Mouse (Mus musculus) heart, embryonic 13.5 days (tissue): ENCODE data around the gene Mael. TPM values are rescaled to one million over a fixed set of nuclear protein-coding genes. Genes with fewer than 3 reads are reported as not detected.

Experiments used
- ATAC-seq: fragments of 200-750 bp; cut with Nextera tagmentation; 2 replicates; pipeline ENCODE4 v1.8.0; 2017; ENCODE audit warnings: moderate TSS enrichment; ENCODE audit not compliant: insufficient number of reproducible peaks, low FRiP score, low TSS enrichment; ENCODE audit errors: extremely low read depth
- H3K27ac ChIP-seq: fragments of 300-500 bp; sonication (generic); replicated peaks from 2 replicates; pipeline ENCODE4 v1.5.1; 2015; ENCODE audit warnings: moderate library complexity, mild to moderate bottlenecking, inconsistent platforms
- H3K27me3 ChIP-seq: fragments of 300-500 bp; sonication (generic); replicated peaks from 2 replicates; pipeline ENCODE4 v1.6.1; 2015; ENCODE audit warnings: mild to moderate bottlenecking, inconsistent platforms
- H3K36me3 ChIP-seq: fragments of 300-500 bp; sonication (generic); 2 replicates; pipeline ENCODE4 v1.6.1; 2015; ENCODE audit warnings: mild to moderate bottlenecking, inconsistent platforms
- H3K4me1 ChIP-seq: fragments of 300-500 bp; sonication (generic); 2 replicates; pipeline ENCODE4 v1.6.1; 2015; ENCODE audit warnings: inconsistent platforms
- H3K4me2 ChIP-seq: fragments of 300-500 bp; sonication (generic); 2 replicates; pipeline ENCODE4 v1.6.1; 2015; ENCODE audit warnings: inconsistent platforms, mild to moderate bottlenecking, moderate library complexity
- H3K4me3 ChIP-seq: fragments of 300-500 bp; sonication (generic); 2 replicates; pipeline ENCODE4 v1.5.1; 2015; ENCODE audit warnings: moderate library complexity, mild to moderate bottlenecking, inconsistent platforms
- H3K9ac ChIP-seq: fragments of 300-500 bp; sonication (generic); 2 replicates; pipeline ENCODE4 v1.6.1; 2015; ENCODE audit warnings: inconsistent platforms, mild to moderate bottlenecking, moderate library complexity
- H3K9me3 ChIP-seq: fragments of 300-500 bp; sonication (generic); 2 replicates; pipeline ENCODE4 v1.6.1; 2016; ENCODE audit warnings: inconsistent platforms
- WGBS: fragments of 180-500 bp; shearing (Covaris S2); methylation state at CpG from one replicate; pipeline ENCODE4 v1.1.7; 2015; ENCODE audit warnings: mixed read lengths; 5-methylcytosine and 5-hydroxymethylcytosine counted together
- polyA plus RNA-seq: library from polyadenylated mRNA; unstranded; fragments of >200 nt; fragmentation: Nextera tagmentation; extraction: Ambion mirVana; gene quantifications from 2 replicates; pipeline ENCODE4 v1.2.1, GENCODE M21; 2015

The Mael gene
- polyA plus RNA-seq, 1 experiment from 2014 or later = not detected

- no peaks in the 10 kb centered on the region for H3K9me3 ChIP-seq
- H3K4me2 ChIP-seq = no peak overlapping the region
- 80% methylated on average over 9 of the region's 9 CpGs for WGBS
- no peak overlapping the region for H3K4me3 ChIP-seq
- H3K9ac ChIP-seq = no peak overlapping the region
- no peaks in the 10 kb centered on the region for H3K36me3 ChIP-seq
- H3K4me1 ChIP-seq = peaks cover 3% of the 10 kb centered on the region; the same call in 1 of the 2 replicates
- ATAC-seq = no peak
- H3K27me3 ChIP-seq = no peaks in the 10 kb centered on the region; the same call in 1 of the 2 replicates
- H3K27ac ChIP-seq = no peak overlapping the region
Observed at GRCm38 (mm10) chr1:166266918-166267317, 28.4 kb upstream of the Mael start.

- Histone ChIP-seq H3K27ac (no peak overlapping the region), H3K27me3 (no peaks in the 10 kb centered on the region; the same call in 1 of the 2 replicates), H3K4me3 (no peak overlapping the region), H3K9ac (no peak overlapping the region), H3K4me2 (no peak overlapping the region), H3K36me3 (no peaks in the 10 kb centered on the region), H3K9me3 (no peaks in the 10 kb centered on the region), H3K4me1 (no peaks in the 10 kb centered on the region)
- ATAC-seq = no peak
- 84% methylated on average over 7 of the region's 7 CpGs for WGBS
Observed at GRCm38 (mm10) chr1:166266001-166266705, 27.6 kb upstream of the Mael start.

GRCm38 (mm10) chr1:166259526-166259925 lies 21.0 kb upstream of the Mael start:
- WGBS = 63% methylated on average over 6 of the region's 6 CpGs
- Histone ChIP-seq H3K4me2 (no peak overlapping the region), H3K27me3 (peaks cover 32% of the 10 kb centered on the region), H3K4me3 (no peak overlapping the region), H3K9me3 (no peaks in the 10 kb centered on the region), H3K4me1 (peaks cover 17% of the 10 kb centered on the region), H3K27ac (no peak overlapping the region), H3K9ac (no peak overlapping the region), H3K36me3 (no peaks in the 10 kb centered on the region)
- no peak for ATAC-seq

- no peak overlapping the region for H3K27ac ChIP-seq
- no peak overlapping the region for H3K4me3 ChIP-seq
- ATAC-seq = no peak
- no peak overlapping the region for H3K4me2 ChIP-seq
- H3K9ac ChIP-seq = no peak overlapping the region
- peaks cover 21% of the 10 kb centered on the region for H3K4me1 ChIP-seq
- WGBS = 74% methylated on average over 4 of the region's 4 CpGs
- H3K9me3 ChIP-seq = no peaks in the 10 kb centered on the region
- no peaks in the 10 kb centered on the region for H3K36me3 ChIP-seq
- H3K27me3 ChIP-seq = peaks cover 57% of the 10 kb centered on the region
Observed at GRCm38 (mm10) chr1:166256898-166257297, 18.4 kb upstream of the Mael start.

GRCm38 (mm10) chr1:166256302-166256701 lies 17.8 kb upstream of the Mael start:
- Histone ChIP-seq H3K36me3 (no peaks in the 10 kb centered on the region), H3K4me3 (no peak overlapping the region), H3K4me1 (peaks cover 21% of the 10 kb centered on the region), H3K27me3 (peaks cover 61% of the 10 kb centered on the region), H3K9me3 (no peaks in the 10 kb centered on the region), H3K9ac (no peak overlapping the region), H3K4me2 (peak overlapping the region; percentile 93; the same call in 1 of the 2 replicates), H3K27ac (no peak overlapping the region)
- WGBS = 15% methylated on average over 6 of the region's 6 CpGs
- ATAC-seq = no peak

- H3K9me3 ChIP-seq = no peaks in the 10 kb centered on the region
- 0 out of 2 replicates have a peak overlapping the region, but pooled peaks have one; percentile 3 for H3K27ac ChIP-seq
- H3K9ac ChIP-seq = no peak overlapping the region
- peak overlapping the region; percentile 93; the same call in 1 of the 2 replicates for H3K4me2 ChIP-seq
- peaks cover 21% of the 10 kb centered on the region for H3K4me1 ChIP-seq
- H3K4me3 ChIP-seq = no peak overlapping the region
- peaks cover 61% of the 10 kb centered on the region for H3K27me3 ChIP-seq
- no peaks in the 10 kb centered on the region for H3K36me3 ChIP-seq
- WGBS = 33% methylated on average over 2 of the region's 2 CpGs
- ATAC-seq = 0 out of 2 replicates have a peak, but pooled peaks have one; percentile 37
Observed at GRCm38 (mm10) chr1:166255651-166256050, 17.1 kb upstream of the Mael start.

GRCm38 (mm10) chr1:166255091-166255490 lies 16.5 kb upstream of the Mael start:
- ATAC-seq = no peak
- Histone ChIP-seq H3K4me1 (peaks cover 21% of the 10 kb centered on the region), H3K9ac (no peak overlapping the region), H3K27me3 (peaks cover 61% of the 10 kb centered on the region), H3K36me3 (no peaks in the 10 kb centered on the region), H3K27ac (no peak overlapping the region), H3K4me2 (peak overlapping the region; percentile 93), H3K9me3 (no peaks in the 10 kb centered on the region), H3K4me3 (peak overlapping the region; percentile 64)
- 33% methylated on average over 8 of the region's 8 CpGs for WGBS

- Histone ChIP-seq H3K9me3 (no peaks in the 10 kb centered on the region), H3K4me3 (peak within 1 kb of the TSS; percentile 64), H3K27ac (no peak within 1 kb of the TSS), H3K4me1 (peaks cover 23% of the 10 kb centered on the region), H3K27me3 (peaks cover 61% of the 10 kb centered on the region), H3K9ac (peak within 1 kb of the TSS; percentile 82), H3K36me3 (no peaks in the 10 kb centered on the region), H3K4me2 (peak within 1 kb of the TSS; percentile 93)
- WGBS = under 1% methylated on average over 71 of the region's 72 CpGs
- no peak for ATAC-seq
Observed at GRCm38 (mm10) chr1:166253898-166254894, 15.6 kb upstream of the Mael start, which contains the start of gene Ildr2. Gene Ildr2 (plus strand): TSS chr1:166254139.

- no peak overlapping the region for H3K4me2 ChIP-seq
- H3K4me1 ChIP-seq = peaks cover 7% of the 10 kb centered on the region; the same call in 1 of the 2 replicates
- no peaks in the 10 kb centered on the region for H3K9me3 ChIP-seq
- 61% methylated on average over 6 of the region's 6 CpGs for WGBS
- H3K9ac ChIP-seq = no peak overlapping the region
- H3K4me3 ChIP-seq = no peak overlapping the region
- no peak overlapping the region for H3K27ac ChIP-seq
- no peak for ATAC-seq
- H3K36me3 ChIP-seq = no peaks in the 10 kb centered on the region
- H3K27me3 ChIP-seq = 0 out of 2 replicates have a peak, but pooled peaks cover 2% of the 10 kb centered on the region
Observed at GRCm38 (mm10) chr1:166244285-166244684, 5.7 kb upstream of the Mael start.

- Histone ChIP-seq H3K4me2 (no peak overlapping the region), H3K9me3 (no peaks in the 10 kb centered on the region), H3K27ac (no peak overlapping the region), H3K4me3 (no peak overlapping the region), H3K27me3 (no peaks in the 10 kb centered on the region), H3K36me3 (no peaks in the 10 kb centered on the region), H3K9ac (no peak overlapping the region), H3K4me1 (peaks cover 3% of the 10 kb centered on the region; the same call in 1 of the 2 replicates)
- WGBS = 71% methylated on average over 4 of the region's 4 CpGs
- no peak for ATAC-seq
Observed at GRCm38 (mm10) chr1:166214181-166214580, 24.4 kb downstream of the Mael start.

GRCm38 (mm10) chr1:166209371-166209770 lies 29.2 kb downstream of the Mael start:
- no peaks in the 10 kb centered on the region for H3K27me3 ChIP-seq
- 58% methylated on average over 6 of the region's 6 CpGs for WGBS

More at GRCm38 (mm10) chr1:166209371-166209770, 29.2 kb downstream of the Mael start:
- Histone ChIP-seq H3K9ac (no peak overlapping the region), H3K9me3 (no peaks in the 10 kb centered on the region), H3K4me3 (no peak overlapping the region), H3K4me1 (peaks cover 3% of the 10 kb centered on the region; the same call in 1 of the 2 replicates), H3K36me3 (no peaks in the 10 kb centered on the region), H3K4me2 (no peak overlapping the region), H3K27ac (no peak overlapping the region)
- ATAC-seq = no peak
